Mouse (Mus musculus) embryonic facial prominence, embryonic 14.5 days (tissue): ENCODE measurements at regions not wholly inside any gene's neighbourhood (a gene's known extent, or its start where the extent isn't known, plus 50 kb on each side); places are given as distances from the start of the nearest gene placed in this dataset.

Experiments used
- ATAC-seq: fragments of 200-750 bp; cut with Nextera tagmentation; 2 replicates; pipeline ENCODE4 v1.8.0; 2017; ENCODE audit warnings: low read depth, moderate number of reproducible peaks, moderate TSS enrichment
- DNase-seq: peaks from one replicate; pipeline ENCODE4 v3.0.0-alpha.2; 2015; ENCODE audit warnings: low spot score
- H3K27ac ChIP-seq: fragments of 300-500 bp; sonication (generic); replicated peaks from 2 replicates; pipeline ENCODE4 v1.5.1; 2014; ENCODE audit warnings: low read depth, mild to moderate bottlenecking, low read length, moderate library complexity
- H3K27me3 ChIP-seq: fragments of 300-500 bp; sonication (generic); replicated peaks from 2 replicates; pipeline ENCODE4 v1.6.1; 2014; ENCODE audit warnings: low read length; ENCODE audit not compliant: control insufficient read depth, insufficient read depth
- H3K36me3 ChIP-seq: fragments of 300-500 bp; sonication (generic); 2 replicates; pipeline ENCODE4 v1.6.1; 2014; ENCODE audit warnings: low read length, mixed read lengths; ENCODE audit not compliant: control insufficient read depth, insufficient read depth
- H3K4me1 ChIP-seq: fragments of 300-500 bp; sonication (generic); 2 replicates; pipeline ENCODE4 v1.6.1; 2014; ENCODE audit warnings: antibody characterized with exemption, low read length; ENCODE audit not compliant: control insufficient read depth, insufficient read depth
- H3K4me2 ChIP-seq: fragments of 300-500 bp; sonication (generic); 2 replicates; pipeline ENCODE4 v1.6.1; 2014; ENCODE audit warnings: low read depth, mild to moderate bottlenecking, low read length, moderate library complexity, mixed read lengths
- H3K4me3 ChIP-seq: fragments of 300-500 bp; sonication (generic); 2 replicates; pipeline ENCODE4 v1.5.1; 2014; ENCODE audit warnings: low read depth, mild to moderate bottlenecking, low read length
- H3K9ac ChIP-seq: fragments of 300-500 bp; sonication (generic); 2 replicates; pipeline ENCODE4 v1.6.1; 2014; ENCODE audit warnings: low read depth, mild to moderate bottlenecking, low read length, moderate library complexity, mixed read lengths
- H3K9me3 ChIP-seq: fragments of 300-500 bp; sonication (generic); 2 replicates; pipeline ENCODE4 v1.6.1; 2016; ENCODE audit warnings: low read length; ENCODE audit not compliant: control insufficient read depth
- WGBS: fragments of 180-500 bp; shearing (Covaris S2); extraction: QIAGEN DNeasy Blood & Tissue Kit; methylation state at CpG from one replicate; pipeline ENCODE4 v1.1.7; 2014; 5-methylcytosine and 5-hydroxymethylcytosine counted together

DNA sequence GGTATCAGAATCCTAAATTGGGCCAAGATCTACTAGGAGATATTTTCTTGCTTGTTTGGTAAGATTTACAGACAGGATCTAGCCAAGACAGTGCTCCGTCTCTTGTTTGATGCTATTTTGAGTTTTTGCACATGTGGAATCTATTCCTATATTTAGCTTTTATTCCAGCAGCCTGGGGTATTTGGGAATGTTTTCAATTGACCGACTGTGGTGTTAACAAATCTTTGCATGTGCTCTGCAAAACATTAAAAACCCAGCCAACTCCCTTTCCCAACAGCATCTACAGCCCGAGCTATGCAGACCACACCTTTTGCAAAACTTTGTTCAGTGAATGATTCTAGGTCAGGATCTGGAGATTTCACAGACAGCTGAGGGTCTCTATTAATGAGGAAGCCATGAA is 317.7 kb upstream of the Gm10131 start:
- Histone ChIP-seq H3K27ac (no peak overlapping the region), H3K4me2 (no peak overlapping the region), H3K9me3 (0 out of 2 replicates have a peak, but pooled peaks cover 3% of the 10 kb centered on the region), H3K4me1 (peaks cover 14% of the 10 kb centered on the region; the same call in 1 of the 2 replicates), H3K4me3 (no peak overlapping the region), H3K27me3 (no peaks in the 10 kb centered on the region), H3K9ac (no peak overlapping the region), H3K36me3 (no peaks in the 10 kb centered on the region)
- 37% methylated on average over 3 of the region's 3 CpGs for WGBS
- DNase-seq (peak; percentile 86), ATAC-seq (no peak)

DNA sequence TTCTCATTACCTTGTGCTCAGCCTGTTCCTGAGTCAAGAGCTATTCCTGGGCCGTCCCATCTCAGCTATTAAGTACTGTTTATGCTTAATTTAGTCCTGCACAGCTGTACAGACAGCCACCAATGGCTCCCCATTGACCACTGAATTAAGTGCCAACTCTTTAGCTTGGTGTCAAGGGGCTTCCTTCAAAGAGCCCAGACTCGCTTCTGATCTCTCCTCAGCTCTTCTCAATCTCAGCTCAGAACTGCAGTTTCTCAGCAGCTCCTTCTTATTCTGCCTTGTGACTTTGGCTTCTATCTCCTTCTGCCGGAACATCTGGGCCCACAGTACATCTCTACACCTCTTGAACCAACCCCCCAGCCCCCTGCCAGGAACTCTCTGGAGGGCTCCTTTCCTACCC is 290.0 kb upstream of the Gm10131 start:
- Histone ChIP-seq H3K9me3 (no peaks in the 10 kb centered on the region), H3K9ac (no peak overlapping the region), H3K36me3 (no peaks in the 10 kb centered on the region), H3K27me3 (no peaks in the 10 kb centered on the region), H3K4me1 (no peaks in the 10 kb centered on the region; the same call in 1 of the 2 replicates), H3K4me3 (no peak overlapping the region), H3K4me2 (no peak overlapping the region), H3K27ac (no peak overlapping the region)
- DNase-seq (no peak), ATAC-seq (no peak)
- 71% methylated on average over 3 of the region's 3 CpGs for WGBS

- H3K4me3 ChIP-seq, result no peak overlapping the region
- H3K27me3 ChIP-seq, result no peaks in the 10 kb centered on the region
- no peaks in the 10 kb centered on the region; the same call in 1 of the 2 replicates for H3K4me1 ChIP-seq
- H3K36me3 ChIP-seq, result no peaks in the 10 kb centered on the region
- WGBS, result 47% methylated on average over 14 of the region's 14 CpGs
- H3K9ac ChIP-seq, result no peak overlapping the region
- no peak for ATAC-seq
- no peaks in the 10 kb centered on the region for H3K9me3 ChIP-seq
- DNase-seq, result peak; percentile 39
- H3K4me2 ChIP-seq, result no peak overlapping the region
- no peak overlapping the region for H3K27ac ChIP-seq
Observed at GRCm38 (mm10) chr8:34398914-34399813, 287.6 kb upstream of the Gm10131 start.

- Histone ChIP-seq H3K27ac (no peak overlapping the region), H3K9ac (no peak overlapping the region), H3K4me1 (no peaks in the 10 kb centered on the region; the same call in 1 of the 2 replicates), H3K27me3 (no peaks in the 10 kb centered on the region), H3K9me3 (no peaks in the 10 kb centered on the region), H3K36me3 (no peaks in the 10 kb centered on the region), H3K4me3 (no peak overlapping the region), H3K4me2 (peak overlapping the region; percentile 17)
- 39% methylated on average over 20 of the region's 23 CpGs for WGBS
- DNase-seq, result peak; percentile 40
- 0 out of 2 replicates have a peak, but pooled peaks have one; percentile 30 for ATAC-seq
Observed at GRCm38 (mm10) chr8:34397583-34398411, 286.3 kb upstream of the Gm10131 start.

DNA sequence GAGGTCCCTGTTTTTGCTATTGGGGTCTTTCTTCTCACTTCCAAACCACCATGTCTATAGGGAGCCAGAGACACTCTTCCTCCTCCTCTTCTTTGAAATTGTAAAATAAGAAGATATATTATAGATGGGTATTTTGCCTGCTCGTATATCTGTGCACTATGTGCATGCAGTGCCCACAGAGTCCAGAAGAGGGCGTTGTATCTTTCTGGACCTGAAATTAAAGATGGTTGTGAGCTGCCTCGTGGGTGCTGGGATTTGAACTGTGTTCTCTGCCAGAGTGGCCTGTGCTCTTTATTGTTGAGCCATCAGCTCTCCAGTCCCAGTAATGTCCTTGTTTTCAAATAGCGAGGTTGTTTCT is 285.7 kb upstream of the Gm10131 start:
- no peak overlapping the region for H3K4me3 ChIP-seq
- 59% methylated on average over 4 of the region's 4 CpGs for WGBS
- no peaks in the 10 kb centered on the region for H3K9me3 ChIP-seq
- no peak overlapping the region for H3K9ac ChIP-seq
- ATAC-seq, result no peak
- no peaks in the 10 kb centered on the region; the same call in 1 of the 2 replicates for H3K4me1 ChIP-seq
- peak overlapping the region; percentile 17 for H3K4me2 ChIP-seq
- H3K27ac ChIP-seq, result no peak overlapping the region
- no peaks in the 10 kb centered on the region for H3K27me3 ChIP-seq
- no peak for DNase-seq
- H3K36me3 ChIP-seq, result no peaks in the 10 kb centered on the region

DNA sequence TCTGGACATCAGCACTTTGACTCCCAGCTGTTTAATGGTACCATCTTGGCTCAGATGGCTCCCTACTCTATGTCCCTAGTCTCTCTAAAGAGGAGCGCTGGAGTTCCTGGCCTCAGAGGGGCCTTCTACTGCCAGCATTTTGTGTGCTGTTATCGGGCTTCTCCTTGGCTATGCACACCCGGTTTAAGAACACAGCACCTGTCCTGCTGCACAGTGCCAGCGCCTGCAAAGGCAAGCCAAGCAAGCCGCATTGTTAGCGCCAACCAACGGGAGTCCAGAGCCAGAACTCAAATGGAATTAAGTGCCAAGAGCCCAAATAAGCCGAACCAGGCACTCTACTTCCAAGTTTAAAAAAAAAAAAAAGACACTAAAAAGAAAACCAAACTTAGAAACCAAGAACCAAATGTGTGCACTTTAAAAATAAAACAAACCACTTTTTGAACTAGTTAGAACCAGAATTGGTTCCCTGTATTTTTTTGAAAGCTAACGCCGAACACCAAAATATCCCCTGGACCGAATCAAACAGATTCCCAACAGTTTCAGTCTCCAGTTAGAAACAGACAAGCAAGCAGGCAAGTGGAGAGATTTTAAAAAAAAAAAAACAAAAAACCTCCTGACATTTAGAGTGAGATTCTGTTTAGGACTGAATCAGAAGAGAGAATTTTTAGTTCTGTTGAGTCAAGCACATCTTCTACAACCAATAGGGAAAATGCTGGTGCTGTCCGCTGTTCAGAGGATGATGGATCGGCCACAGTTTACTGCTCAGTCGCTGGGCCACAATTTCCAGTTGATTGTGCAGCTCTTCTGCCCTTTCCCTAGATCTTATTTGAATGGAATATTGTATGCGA is 281.7 kb upstream of the Gm10131 start:
- no peak overlapping the region for H3K27ac ChIP-seq
- H3K9me3 ChIP-seq, result no peaks in the 10 kb centered on the region
- H3K27me3 ChIP-seq, result no peaks in the 10 kb centered on the region
- no peak overlapping the region for H3K9ac ChIP-seq
- DNase-seq, result no peak
- no peak for ATAC-seq
- no peaks in the 10 kb centered on the region for H3K36me3 ChIP-seq
- no peak overlapping the region for H3K4me3 ChIP-seq
- H3K4me2 ChIP-seq, result no peak overlapping the region
- WGBS, result 88% methylated on average over 15 of the region's 15 CpGs
- H3K4me1 ChIP-seq, result no peaks in the 10 kb centered on the region

- H3K9ac ChIP-seq, result no peak overlapping the region
- H3K36me3 ChIP-seq, result no peaks in the 10 kb centered on the region
- DNase-seq (peak; percentile 34), ATAC-seq (peak; percentile 67; the same call in 1 of the 2 replicates)
- H3K27me3 ChIP-seq, result no peaks in the 10 kb centered on the region
- H3K4me3 ChIP-seq, result no peak overlapping the region
- H3K27ac ChIP-seq, result no peak overlapping the region
- H3K4me2 ChIP-seq, result no peak overlapping the region
- no peaks in the 10 kb centered on the region for H3K4me1 ChIP-seq
- 66% methylated on average over 13 of the region's 14 CpGs for WGBS
- H3K9me3 ChIP-seq, result no peaks in the 10 kb centered on the region
Observed at GRCm38 (mm10) chr8:34392208-34392980, 280.9 kb upstream of the Gm10131 start.
